Mouse (Mus musculus) limb, embryonic 15.5 days (tissue): Measurements from ENCODE around the gene Raet1e. TPM values are rescaled to one million over a fixed set of nuclear protein-coding genes. Genes with fewer than 3 reads are reported as not detected.
"Not testable (repeated sequence)": the region's sequence is repeated elsewhere in the genome, so short reads cannot be mapped to it uniquely, and the experiment has no call there.

Experiments
- ATAC-seq: fragments of 200-750 bp; cut with Nextera tagmentation; 2 replicates; pipeline ENCODE4 v1.8.0; 2017; ENCODE audit warnings: low read depth, moderate TSS enrichment; ENCODE audit not compliant: insufficient number of reproducible peaks, low FRiP score, low TSS enrichment
- H3K27ac ChIP-seq: fragments of 300-500 bp; sonication (generic); 2 replicates; pipeline ENCODE4 v1.5.1; 2015; ENCODE audit warnings: moderate library complexity, mild to moderate bottlenecking, inconsistent platforms
- H3K27me3 ChIP-seq: fragments of 300-500 bp; sonication (generic); 2 replicates; pipeline ENCODE4 v1.6.1; 2015; ENCODE audit warnings: inconsistent platforms
- H3K36me3 ChIP-seq: fragments of 300-500 bp; sonication (generic); 2 replicates; pipeline ENCODE4 v1.6.1; 2015; ENCODE audit warnings: inconsistent platforms
- H3K4me1 ChIP-seq: fragments of 300-500 bp; sonication (generic); 2 replicates; pipeline ENCODE4 v1.6.1; 2015; ENCODE audit warnings: inconsistent platforms
- H3K4me2 ChIP-seq: fragments of 300-500 bp; sonication (generic); 2 replicates; pipeline ENCODE4 v1.6.1; 2015; ENCODE audit warnings: mild to moderate bottlenecking, inconsistent platforms
- H3K4me3 ChIP-seq: fragments of 300-500 bp; sonication (generic); 2 replicates; pipeline ENCODE4 v1.5.1; 2015; ENCODE audit warnings: mild to moderate bottlenecking, inconsistent platforms
- H3K9ac ChIP-seq: fragments of 300-500 bp; sonication (generic); 2 replicates; pipeline ENCODE4 v1.6.1; 2015; ENCODE audit warnings: inconsistent platforms
- H3K9me3 ChIP-seq: fragments of 300-500 bp; sonication (generic); 2 replicates; pipeline ENCODE4 v1.6.1; 2016; ENCODE audit warnings: inconsistent platforms
- WGBS: fragments of 180-500 bp; shearing (Covaris S2); methylation state at CpG from one replicate; pipeline ENCODE4 v1.1.7; 2015; 5-methylcytosine and 5-hydroxymethylcytosine counted together
- polyA plus RNA-seq: library from polyadenylated mRNA; unstranded; fragments of >200 nt; fragmentation: Nextera tagmentation; extraction: Ambion mirVana; gene quantifications from 2 replicates; pipeline ENCODE4 v1.2.1, GENCODE M21; 2015

The Raet1e gene
- polyA plus RNA-seq, 1 experiment from 2014 or later: 7.1 TPM

- 36% methylated on average over 2 of the region's 2 CpGs for WGBS
Measured at GRCm38 (mm10) chr10:22360957-22361356, 202.6 kb downstream of the Raet1e start.

GRCm38 (mm10) chr10:22361415-22362352, 203.3 kb downstream of the Raet1e start:
- not testable (repeated sequence) for H3K27ac ChIP-seq, H3K9me3 ChIP-seq, H3K27me3 ChIP-seq, H3K4me1 ChIP-seq, H3K9ac ChIP-seq, H3K36me3 ChIP-seq
- peak; percentile 74; the same call in 1 of the 2 replicates for ATAC-seq
- 0% methylated on average over 9 of the region's 15 CpGs for WGBS
- Histone ChIP-seq H3K4me3 (peak overlapping the region; percentile 25), H3K4me2 (peak overlapping the region; percentile 33)

More at GRCm38 (mm10) chr10:22360957-22361356, 202.6 kb downstream of the Raet1e start:
- not testable (repeated sequence) for H3K36me3 ChIP-seq, H3K27me3 ChIP-seq, H3K4me1 ChIP-seq, ATAC-seq, H3K27ac ChIP-seq, H3K4me3 ChIP-seq, H3K9me3 ChIP-seq, H3K4me2 ChIP-seq, H3K9ac ChIP-seq

- not testable (repeated sequence) for H3K9ac ChIP-seq, H3K4me2 ChIP-seq
Measured at GRCm38 (mm10) chr10:22362466-22362865, 204.1 kb downstream of the Raet1e start.

GRCm38 (mm10) chr10:22364915-22365314, 206.5 kb downstream of the Raet1e start:
- not testable (repeated sequence) for H3K36me3 ChIP-seq, H3K9ac ChIP-seq, H3K9me3 ChIP-seq, H3K27me3 ChIP-seq, ATAC-seq, H3K4me1 ChIP-seq, H3K27ac ChIP-seq, H3K4me2 ChIP-seq, H3K4me3 ChIP-seq
- 86% methylated on average over 2 of the region's 2 CpGs for WGBS

More at GRCm38 (mm10) chr10:22362466-22362865, 204.1 kb downstream of the Raet1e start:
- not testable (repeated sequence) for H3K4me1 ChIP-seq, H3K36me3 ChIP-seq, H3K4me3 ChIP-seq, H3K9me3 ChIP-seq, H3K27ac ChIP-seq, H3K27me3 ChIP-seq, ATAC-seq
- WGBS: 75% methylated on average over 2 of the region's 2 CpGs

GRCm38 (mm10) chr10:22381226-22381625, 222.9 kb downstream of the Raet1e start:
- 4% methylated on average over 7 of the region's 10 CpGs for WGBS
- H3K9ac ChIP-seq, H3K4me1 ChIP-seq, H3K36me3 ChIP-seq, H3K27me3 ChIP-seq, H3K4me2 ChIP-seq, H3K9me3 ChIP-seq, H3K27ac ChIP-seq, ATAC-seq, H3K4me3 ChIP-seq: not testable (repeated sequence)

GRCm38 (mm10) chr10:22390146-22390545, 231.8 kb downstream of the Raet1e start:
- H3K27me3 ChIP-seq, H3K4me1 ChIP-seq, ATAC-seq: not testable (repeated sequence)

GRCm38 (mm10) chr10:22391616-22392015, 233.2 kb downstream of the Raet1e start:
- WGBS: 88% methylated on average over 5 of the region's 5 CpGs
- not testable (repeated sequence) for H3K4me3 ChIP-seq, H3K36me3 ChIP-seq, H3K9ac ChIP-seq, H3K4me1 ChIP-seq, ATAC-seq, H3K4me2 ChIP-seq, H3K27me3 ChIP-seq, H3K27ac ChIP-seq, H3K9me3 ChIP-seq

More at GRCm38 (mm10) chr10:22390146-22390545, 231.8 kb downstream of the Raet1e start:
- not testable (repeated sequence) for H3K36me3 ChIP-seq, H3K4me2 ChIP-seq, H3K9me3 ChIP-seq, H3K9ac ChIP-seq, H3K27ac ChIP-seq, H3K4me3 ChIP-seq
- WGBS: 87% methylated on average over 7 of the region's 7 CpGs

GRCm38 (mm10) chr10:22393028-22393824, 234.9 kb downstream of the Raet1e start:
- H3K4me3 ChIP-seq, ATAC-seq, H3K9ac ChIP-seq, H3K27ac ChIP-seq, H3K36me3 ChIP-seq, H3K4me1 ChIP-seq, H3K4me2 ChIP-seq, H3K27me3 ChIP-seq, H3K9me3 ChIP-seq: not testable (repeated sequence)
- no CpG with 5 or more reads among the region's 2 CpGs for WGBS

- H3K4me3 ChIP-seq, H3K9ac ChIP-seq, H3K27ac ChIP-seq, H3K4me1 ChIP-seq, H3K27me3 ChIP-seq, H3K4me2 ChIP-seq, H3K9me3 ChIP-seq, ATAC-seq, H3K36me3 ChIP-seq: not testable (repeated sequence)
- WGBS: 6% methylated on average over 1 of the region's 1 CpGs
Measured at GRCm38 (mm10) chr10:22396680-22397079, 238.3 kb downstream of the Raet1e start.

- not testable (repeated sequence) for H3K27me3 ChIP-seq, H3K27ac ChIP-seq, H3K9me3 ChIP-seq, H3K4me3 ChIP-seq, H3K4me1 ChIP-seq, H3K4me2 ChIP-seq, H3K9ac ChIP-seq, H3K36me3 ChIP-seq
- 2% methylated on average over 9 of the region's 11 CpGs for WGBS
- ATAC-seq: peak; percentile 64
Measured at GRCm38 (mm10) chr10:22402225-22402917, 244.0 kb downstream of the Raet1e start.

- H3K4me3 ChIP-seq, H3K27me3 ChIP-seq, H3K36me3 ChIP-seq, H3K9ac ChIP-seq, H3K27ac ChIP-seq, H3K4me2 ChIP-seq, ATAC-seq, H3K4me1 ChIP-seq, H3K9me3 ChIP-seq: not testable (repeated sequence)
- 16% methylated on average over 2 of the region's 8 CpGs for WGBS
Measured at GRCm38 (mm10) chr10:22413702-22414494, 255.5 kb downstream of the Raet1e start.
